Mouse (Mus musculus) cerebellum, adult 2 months (tissue): ENCODE data around the gene Dnase1l3. TPM values are rescaled to one million over a fixed set of nuclear protein-coding genes. Genes with fewer than 3 reads are reported as not detected.
A peak's percentile ranks its signal among the peaks of the same experiment; 100 is the strongest.
"Not testable (repeated sequence)": the region's sequence is repeated elsewhere in the genome, so short reads cannot be mapped to it uniquely, and the experiment has no call there.

Experiments used
- DNase-seq, 2 experiments: peaks; one replicate each; pipeline ENCODE4 v3.0.0; 2021
- H3K27ac ChIP-seq: fragments of 200-500 bp; 2 replicates; pipeline ENCODE4 v1.5.1; 2012; ENCODE audit warnings: low read length, control low read depth, inconsistent platforms; ENCODE audit not compliant: insufficient read depth
- H3K27me3 ChIP-seq: fragments of 200-500 bp; 2 replicates; pipeline ENCODE4 v1.6.1; 2012; ENCODE audit warnings: inconsistent platforms, mild to moderate bottlenecking, low read length, moderate library complexity; ENCODE audit not compliant: control insufficient read depth, insufficient read depth
- H3K4me1 ChIP-seq: fragments of 200-500 bp; 2 replicates; pipeline ENCODE4 v1.6.1; 2011; ENCODE audit warnings: low read length; ENCODE audit not compliant: control insufficient read depth, insufficient read depth
- H3K4me3 ChIP-seq: fragments of 200-500 bp; replicated peaks from 2 replicates; pipeline ENCODE3; 2011; ENCODE audit warnings: mild to moderate bottlenecking, low read depth, low read length, control low read depth; ENCODE audit not compliant: insufficient read depth
- CTCF ChIP-seq: fragments of 200-500 bp; IDR thresholded peaks from 2 replicates; pipeline ENCODE4 v1.5.1; 2011; ENCODE audit warnings: low read depth, mild to moderate bottlenecking, control low read depth, low read length, moderate library complexity, borderline replicate concordance; ENCODE audit not compliant: insufficient read depth
- POLR2A ChIP-seq: fragments of 200-500 bp; IDR thresholded peaks from 2 replicates; pipeline ENCODE4 v1.6.1; 2011; ENCODE audit warnings: low read length, control low read depth, borderline replicate concordance; ENCODE audit not compliant: insufficient read depth
- WGBS: fragments of 180-500 bp; shearing (Covaris S2); methylation state at CpG from one replicate; pipeline ENCODE4 v1.1.7; 2018; 5-methylcytosine and 5-hydroxymethylcytosine counted together
- polyA plus RNA-seq: library from polyadenylated mRNA; depleted of rRNA; stranded (reverse); fragments of >200 nt; gene quantifications from 2 replicates; pipeline ENCODE4 v1.2.3, GENCODE M21; 2012

The Dnase1l3 gene
- polyA plus RNA-seq, 1 experiment = 0.02 TPM

GRCm38 (mm10) chr14:8011938-8012337 is 17.6 kb upstream of the Dnase1l3 start:
- TF ChIP-seq CTCF (no peak), POLR2A (no peak)
- 74% methylated on average over 6 of the region's 6 CpGs for WGBS
- Histone ChIP-seq H3K27me3 (no peaks in the 10 kb centered on the region), H3K4me1 (peaks cover 20% of the 10 kb centered on the region), H3K4me3 (no peak overlapping the region), H3K27ac (no peak overlapping the region)
- no peak for DNase-seq

- TF ChIP-seq CTCF (no peak), POLR2A (no peak)
- H3K27me3 ChIP-seq = no peaks in the 10 kb centered on the region
- WGBS = 93% methylated on average over 2 of the region's 2 CpGs
- DNase-seq = no peak
- H3K4me1 ChIP-seq = peaks cover 23% of the 10 kb centered on the region
- no peak overlapping the region for H3K27ac ChIP-seq
- H3K4me3 ChIP-seq = no peak overlapping the region
Observed at GRCm38 (mm10) chr14:8011297-8011696, 16.9 kb upstream of the Dnase1l3 start.

- DNase-seq = peak in 1 of 2 experiments; percentile 46
- WGBS = 40% methylated on average over 10 of the region's 10 CpGs
- no peak overlapping the region for H3K4me3 ChIP-seq
- TF ChIP-seq CTCF (no peak), POLR2A (no peak)
- H3K27me3 ChIP-seq = no peaks in the 10 kb centered on the region
- no peak overlapping the region for H3K27ac ChIP-seq
- peaks cover 17% of the 10 kb centered on the region for H3K4me1 ChIP-seq
Observed at GRCm38 (mm10) chr14:8007923-8008322, 13.6 kb upstream of the Dnase1l3 start.

- Histone ChIP-seq H3K4me3 (no peak overlapping the region), H3K27me3 (no peaks in the 10 kb centered on the region), H3K4me1 (peaks cover 13% of the 10 kb centered on the region), H3K27ac (no peak overlapping the region)
- WGBS = 74% methylated on average over 2 of the region's 2 CpGs
- no peak for DNase-seq
- TF ChIP-seq CTCF (no peak), POLR2A (no peak)
Observed at GRCm38 (mm10) chr14:8007486-8007885, 13.1 kb upstream of the Dnase1l3 start.

GRCm38 (mm10) chr14:8007084-8007483 is 12.7 kb upstream of the Dnase1l3 start:
- no peak for TF ChIP-seq POLR2A
- TF ChIP-seq CTCF = no peak
- no peaks in the 10 kb centered on the region for H3K27me3 ChIP-seq

GRCm38 (mm10) chr14:8006061-8006460 is 11.7 kb upstream of the Dnase1l3 start:
- WGBS = 69% methylated on average over 3 of the region's 3 CpGs
- not testable (repeated sequence) for DNase-seq, H3K27ac ChIP-seq, H3K4me3 ChIP-seq, H3K27me3 ChIP-seq
- H3K4me1 ChIP-seq = peaks cover 13% of the 10 kb centered on the region

More at GRCm38 (mm10) chr14:8007084-8007483, 12.7 kb upstream of the Dnase1l3 start:
- no peak for DNase-seq
- Histone ChIP-seq H3K27ac (no peak overlapping the region), H3K4me1 (peaks cover 13% of the 10 kb centered on the region), H3K4me3 (no peak overlapping the region)

GRCm38 (mm10) chr14:8003727-8004670 is 9.6 kb upstream of the Dnase1l3 start:
- peak overlapping the region; percentile 70 for H3K4me3 ChIP-seq
- peak in 1 of 2 experiments; percentile 27 for DNase-seq
- H3K27me3 ChIP-seq = no peaks in the 10 kb centered on the region
- peak overlapping the region; percentile 21; the same call in 1 of the 2 replicates for H3K27ac ChIP-seq
- 20% methylated on average over 18 of the region's 18 CpGs for WGBS
- H3K4me1 ChIP-seq = peaks cover 13% of the 10 kb centered on the region
- no peak for TF ChIP-seq POLR2A
- no peak for TF ChIP-seq CTCF

GRCm38 (mm10) chr14:8003093-8003670 is 8.8 kb upstream of the Dnase1l3 start:
- DNase-seq = peak; percentile 33 to 67
- under 1% methylated on average over 23 of the region's 23 CpGs for WGBS
- TF ChIP-seq POLR2A = no peak
- no peak for TF ChIP-seq CTCF

More at GRCm38 (mm10) chr14:8003093-8003670, 8.8 kb upstream of the Dnase1l3 start:
- Histone ChIP-seq H3K27ac (peak overlapping the region; percentile 21), H3K27me3 (no peaks in the 10 kb centered on the region), H3K4me3 (peak overlapping the region; percentile 70), H3K4me1 (peaks cover 10% of the 10 kb centered on the region)
